Mouse (Mus musculus) lung, postnatal 0 days (tissue): Measurements from ENCODE around the gene 9330182L06Rik.

Source experiments
- CTCF ChIP-seq: IDR thresholded peaks from 2 replicates; pipeline ENCODE4 v1.5.1; 2016; ENCODE audit warnings: antibody characterized with exemption, mild to moderate bottlenecking
- EP300 ChIP-seq: IDR thresholded peaks from 2 replicates; pipeline ENCODE4 v1.6.1; 2016; ENCODE audit warnings: antibody characterized with exemption, mild to moderate bottlenecking, control low read depth

GRCm38 (mm10) chr5:9272976-9273375 lies 7.1 kb downstream of the 9330182L06Rik start:
- no peak for TF ChIP-seq CTCF
- peak; percentile 43 for TF ChIP-seq EP300
